Mouse (Mus musculus) layer of hippocampus, adult 11-12 months (tissue): ENCODE measurements around the gene Atp5mpl.

Source experiments
- DNase-seq: peaks from one replicate; pipeline ENCODE4 v3.0.0; 2022; ENCODE audit warnings: low spot score

Atp5mpl gene

GRCm38 (mm10) chr12:111966683-111967173, at the start of gene Atp5mpl:
Gene Atp5mpl (minus strand): TSS chr12:111966977.
- DNase-seq = peak; percentile 96

- DNase-seq = no peak
These were observed 49.6 kb upstream of the Atp5mpl start for GRCm38 (mm10) chr12:112016346-112016745.

- no peak for DNase-seq
These were observed 46.6 kb upstream of the Atp5mpl start for GRCm38 (mm10) chr12:112013271-112013801.

- no peak for DNase-seq
These were observed 45.9 kb upstream of the Atp5mpl start for GRCm38 (mm10) chr12:112012511-112013270.

- DNase-seq = peak; percentile 85
These were observed 34.4 kb upstream of the Atp5mpl start for GRCm38 (mm10) chr12:112001223-112001622.

GRCm38 (mm10) chr12:111999735-112000134, 33.0 kb upstream of the Atp5mpl start:
- DNase-seq = no peak

- no peak for DNase-seq
These were observed 28.4 kb upstream of the Atp5mpl start for GRCm38 (mm10) chr12:111995161-111995560.

GRCm38 (mm10) chr12:111992626-111993025, 25.8 kb upstream of the Atp5mpl start:
- DNase-seq = no peak

- DNase-seq = no peak
These were observed 20.0 kb upstream of the Atp5mpl start for GRCm38 (mm10) chr12:111986756-111987155.

GRCm38 (mm10) chr12:111983165-111983564, 16.4 kb upstream of the Atp5mpl start:
- no peak for DNase-seq

- DNase-seq = no peak
These were observed 15.1 kb upstream of the Atp5mpl start for GRCm38 (mm10) chr12:111981831-111982230.

GRCm38 (mm10) chr12:111980887-111981367, 14.2 kb upstream of the Atp5mpl start, which contains the start of gene Rd3l:
Gene Rd3l (minus strand): TSS chr12:111981317.
- DNase-seq = no peak

GRCm38 (mm10) chr12:111978274-111978673, 11.5 kb upstream of the Atp5mpl start:
- no peak for DNase-seq

- DNase-seq = no peak
These were observed 10.4 kb upstream of the Atp5mpl start for GRCm38 (mm10) chr12:111977138-111977537.

GRCm38 (mm10) chr12:111974578-111974977, 7.8 kb upstream of the Atp5mpl start:
- no peak for DNase-seq

- DNase-seq = no peak
These were observed 5.7 kb upstream of the Atp5mpl start for GRCm38 (mm10) chr12:111972504-111972903.

- DNase-seq = no peak
These were observed 4.5 kb upstream of the Atp5mpl start, which contains the start of gene Tdrd9 for GRCm38 (mm10) chr12:111971231-111971686. Gene Tdrd9 (plus strand): TSS chr12:111971559.

- no peak for DNase-seq
These were observed 3.3 kb upstream of the Atp5mpl start for GRCm38 (mm10) chr12:111970085-111970484.

GRCm38 (mm10) chr12:111963339-111963738, 3.4 kb downstream of the Atp5mpl start:
- DNase-seq = no peak

GRCm38 (mm10) chr12:111958101-111958865, 8.5 kb downstream of the Atp5mpl start:
- peak; percentile 86 for DNase-seq

- DNase-seq = no peak
These were observed 10.6 kb downstream of the Atp5mpl start for GRCm38 (mm10) chr12:111956173-111956572.

GRCm38 (mm10) chr12:111951701-111952100, 15.1 kb downstream of the Atp5mpl start:
- peak; percentile 60 for DNase-seq
